Mouse (Mus musculus) splenic B cell, adult 2 months (primary cell): ENCODE measurements around the gene Utp15.

Experiments used
- DNase-seq: peaks from one replicate; pipeline ENCODE4 v3.0.0-alpha.2; 2011; ENCODE audit warnings: low read depth, low spot score
- H3K27me3 ChIP-seq: 2 replicates; pipeline ENCODE4 v1.6.1; 2012; ENCODE audit warnings: mild to moderate bottlenecking, low read length, moderate library complexity, mixed read lengths; ENCODE audit not compliant: control insufficient read depth, poor library complexity, insufficient read depth, severe bottlenecking
- H3K36me3 ChIP-seq: 2 replicates; pipeline ENCODE4 v1.6.1; 2012; ENCODE audit warnings: mild to moderate bottlenecking, low read length, moderate library complexity, mixed read lengths; ENCODE audit not compliant: control insufficient read depth, poor library complexity, insufficient read depth, severe bottlenecking

Utp15 gene

GRCm38 (mm10) chr13:98277501-98277900 is 14.7 kb upstream of the Utp15 start:
- H3K27me3 ChIP-seq, result no peaks in the 10 kb centered on the region
- peak; percentile 33 for DNase-seq
- H3K36me3 ChIP-seq, result peaks cover 6% of the 10 kb centered on the region

- H3K27me3 ChIP-seq, result no peaks in the 10 kb centered on the region
- H3K36me3 ChIP-seq, result peaks cover 6% of the 10 kb centered on the region
- no peak for DNase-seq
Observed at GRCm38 (mm10) chr13:98276253-98276652, 13.4 kb upstream of the Utp15 start.

- no peaks in the 10 kb centered on the region for H3K27me3 ChIP-seq
- H3K36me3 ChIP-seq, result peaks cover 6% of the 10 kb centered on the region
- no peak for DNase-seq
Observed at GRCm38 (mm10) chr13:98275646-98276045, 12.8 kb upstream of the Utp15 start.

GRCm38 (mm10) chr13:98274023-98274422 is 11.2 kb upstream of the Utp15 start:
- Histone ChIP-seq H3K36me3 (peaks cover 7% of the 10 kb centered on the region), H3K27me3 (no peaks in the 10 kb centered on the region)
- no peak for DNase-seq

GRCm38 (mm10) chr13:98264111-98264510 is 1.3 kb upstream of the Utp15 start:
- Histone ChIP-seq H3K27me3 (no peaks in the 10 kb centered on the region), H3K36me3 (peaks cover 13% of the 10 kb centered on the region; the same call in 1 of the 2 replicates)
- DNase-seq, result peak; percentile 3

- DNase-seq, result no peak
- no peaks in the 10 kb centered on the region for H3K27me3 ChIP-seq
- H3K36me3 ChIP-seq, result peaks cover 12% of the 10 kb centered on the region; the same call in 1 of the 2 replicates
Observed at GRCm38 (mm10) chr13:98263458-98263987, 682 bp upstream of the Utp15 start.

GRCm38 (mm10) chr13:98254921-98255320 is 7.9 kb downstream of the Utp15 start:
- Histone ChIP-seq H3K27me3 (no peaks in the 10 kb centered on the region), H3K36me3 (peaks cover 32% of the 10 kb centered on the region)
- no peak for DNase-seq

GRCm38 (mm10) chr13:98249594-98249993 is 13.2 kb downstream of the Utp15 start:
- DNase-seq, result no peak
- H3K27me3 ChIP-seq, result no peaks in the 10 kb centered on the region
- H3K36me3 ChIP-seq, result peaks cover 18% of the 10 kb centered on the region

GRCm38 (mm10) chr13:98245386-98245785 is 17.5 kb downstream of the Utp15 start:
- Histone ChIP-seq H3K36me3 (peaks cover 5% of the 10 kb centered on the region; the same call in 1 of the 2 replicates), H3K27me3 (no peaks in the 10 kb centered on the region)
- no peak for DNase-seq

GRCm38 (mm10) chr13:98244571-98245350 is 18.1 kb downstream of the Utp15 start:
- no peak for DNase-seq
- peaks cover 5% of the 10 kb centered on the region; the same call in 1 of the 2 replicates for H3K36me3 ChIP-seq
- no peaks in the 10 kb centered on the region for H3K27me3 ChIP-seq

- DNase-seq, result no peak
Observed at GRCm38 (mm10) chr13:98241531-98242282, 21.1 kb downstream of the Utp15 start.

GRCm38 (mm10) chr13:98239978-98240641 is 22.7 kb downstream of the Utp15 start:
- peak; percentile 63 for DNase-seq
- no peaks in the 10 kb centered on the region for H3K36me3 ChIP-seq
- no peaks in the 10 kb centered on the region for H3K27me3 ChIP-seq

More at GRCm38 (mm10) chr13:98241531-98242282, 21.1 kb downstream of the Utp15 start:
- Histone ChIP-seq H3K27me3 (no peaks in the 10 kb centered on the region), H3K36me3 (no peaks in the 10 kb centered on the region)

- DNase-seq, result no peak
- Histone ChIP-seq H3K27me3 (no peaks in the 10 kb centered on the region), H3K36me3 (no peaks in the 10 kb centered on the region)
Observed at GRCm38 (mm10) chr13:98235451-98235850, 27.4 kb downstream of the Utp15 start.

- Histone ChIP-seq H3K36me3 (no peaks in the 10 kb centered on the region), H3K27me3 (no peaks in the 10 kb centered on the region)
- DNase-seq, result no peak
Observed at GRCm38 (mm10) chr13:98230511-98230910, 32.3 kb downstream of the Utp15 start.
